Mouse (Mus musculus): ENCODE measurements around the gene Aff4. TPM values are rescaled to one million over a fixed set of nuclear protein-coding genes. Genes with fewer than 3 reads are reported as not detected.
"Not testable (repeated sequence)": the region's sequence is repeated elsewhere in the genome, so short reads cannot be mapped to it uniquely, and the experiment has no call there.

Aff4 gene
- polyA plus RNA-seq, 1 experiment: 18.7 TPM

GRCm38 (mm10) chr11:53413871-53414270, 63.2 kb downstream of the Aff4 start:
- 79% methylated on average over 4 of the region's 4 CpGs for WGBS
- TF ChIP-seq CTCF (conservative IDR thresholded peaks at IDR 0.05; ENCODE audit: insufficient read depth, insufficient read length, low read depth, low read length): no peak
- TF ChIP-seq POLR2A (IDR thresholded peaks at IDR 0.05; ENCODE audit: low read depth, low read length): no peak

DNA sequence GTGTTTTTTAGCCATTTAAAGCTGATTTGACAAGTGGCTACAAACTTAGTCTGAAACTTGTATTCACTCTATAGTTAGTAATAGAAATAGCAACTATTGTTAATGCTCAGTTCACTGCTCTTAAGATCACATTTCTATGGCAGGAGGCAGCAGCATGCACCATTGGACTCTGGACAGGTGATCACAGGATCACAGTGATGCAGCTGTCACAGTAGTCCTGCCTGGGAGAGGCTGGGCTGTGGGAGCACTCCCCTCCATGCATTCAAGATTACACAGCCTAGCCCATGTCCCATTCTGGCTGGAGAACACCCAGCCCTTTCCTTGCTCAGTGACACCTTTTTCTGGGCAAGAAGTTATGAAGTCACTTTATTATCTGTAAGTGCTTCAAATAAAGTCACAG, 67.4 kb downstream of the Aff4 start:
- DNase-seq: no peak
- no peak for TF ChIP-seq CTCF (conservative IDR thresholded peaks at IDR 0.05; ENCODE audit: insufficient read depth, insufficient read length, low read depth, low read length)
- TF ChIP-seq POLR2A (IDR thresholded peaks at IDR 0.05; ENCODE audit: low read depth, low read length): no peak
- Histone ChIP-seq H3K4me1 (ENCODE audit: control insufficient read depth, insufficient read depth, low read length) (peaks cover under 1% of the 10 kb centered on the region; the same call in 1 of the 2 replicates), H3K36me3 (ENCODE audit: control insufficient read depth, insufficient read depth, low read length) (peaks cover 13% of the 10 kb centered on the region), H3K27ac (ENCODE audit: insufficient read depth, low read depth, low read length) (no peak overlapping the region), H3K27me3 (replicated peaks; ENCODE audit: control insufficient read depth, insufficient read depth, low read length) (no peaks in the 10 kb centered on the region), H3K4me3 (ENCODE audit: insufficient read depth, low read depth, low read length) (no peak overlapping the region)

More at GRCm38 (mm10) chr11:53413871-53414270, 63.2 kb downstream of the Aff4 start:
- H3K27me3 ChIP-seq (replicated peaks; ENCODE audit: control insufficient read depth, insufficient read depth, low read length): no peaks in the 10 kb centered on the region
- no peaks in the 10 kb centered on the region for H3K4me1 ChIP-seq (ENCODE audit: control insufficient read depth, insufficient read depth, low read length)
- peaks cover 27% of the 10 kb centered on the region for H3K36me3 ChIP-seq (ENCODE audit: control insufficient read depth, insufficient read depth, low read length)
- H3K4me3 ChIP-seq (ENCODE audit: insufficient read depth, low read depth, low read length): no peak overlapping the region
- no peak overlapping the region for H3K27ac ChIP-seq (ENCODE audit: insufficient read depth, low read depth, low read length)
- no peak for DNase-seq

DNA sequence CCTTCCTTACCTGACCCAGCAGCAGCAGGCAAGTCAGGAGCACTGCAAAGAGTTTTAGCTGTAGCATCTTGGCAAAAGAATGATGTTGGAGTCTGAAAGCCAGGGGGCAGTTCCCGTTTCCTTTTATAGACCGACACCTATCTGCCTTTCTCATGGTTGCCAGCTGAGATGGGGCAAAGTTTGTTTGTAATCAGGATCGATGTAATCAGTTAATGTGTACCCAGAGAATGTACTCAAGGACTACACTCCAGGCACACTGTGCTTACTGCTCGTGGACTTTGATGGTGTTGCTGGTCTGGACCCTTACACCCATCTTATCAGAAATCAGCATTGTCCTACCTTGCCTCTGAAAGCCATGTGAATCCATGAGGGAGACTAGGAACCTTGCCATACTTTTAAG, 72.4 kb downstream of the Aff4 start, which contains the start of gene Leap2:
Leap2 (minus strand) TSS at position 135 of the 400 bp plus-strand sequence.
- Histone ChIP-seq H3K27ac (ENCODE audit: insufficient read depth, low read depth, low read length) (no peak within 1 kb of the TSS), H3K4me1 (ENCODE audit: control insufficient read depth, insufficient read depth, low read length) (peaks cover 3% of the 10 kb centered on the region; the same call in 1 of the 2 replicates), H3K4me3 (ENCODE audit: insufficient read depth, low read depth, low read length) (no peak within 1 kb of the TSS), H3K27me3 (replicated peaks; ENCODE audit: control insufficient read depth, insufficient read depth, low read length) (no peaks in the 10 kb centered on the region), H3K36me3 (ENCODE audit: control insufficient read depth, insufficient read depth, low read length) (no peaks in the 10 kb centered on the region; the same call in none of the 2 replicates)
- DNase-seq: peak; percentile 63
- TF ChIP-seq POLR2A (IDR thresholded peaks at IDR 0.05; ENCODE audit: low read depth, low read length): no peak
- TF ChIP-seq CTCF (conservative IDR thresholded peaks at IDR 0.05; ENCODE audit: insufficient read depth, insufficient read length, low read depth, low read length): 0 out of 2 replicates have a peak, but pooled peaks have one; percentile 3
- WGBS: 41% methylated on average over 4 of the region's 4 CpGs

GRCm38 (mm10) chr11:53424826-53425225, 74.2 kb downstream of the Aff4 start:
- WGBS: 58% methylated on average over 2 of the region's 2 CpGs
- Histone ChIP-seq H3K4me3 (ENCODE audit: insufficient read depth, low read depth, low read length) (no peak overlapping the region), H3K27me3 (replicated peaks; ENCODE audit: control insufficient read depth, insufficient read depth, low read length) (no peaks in the 10 kb centered on the region), H3K36me3 (ENCODE audit: control insufficient read depth, insufficient read depth, low read length) (peaks cover 2% of the 10 kb centered on the region), H3K27ac (ENCODE audit: insufficient read depth, low read depth, low read length) (no peak overlapping the region), H3K4me1 (ENCODE audit: control insufficient read depth, insufficient read depth, low read length) (peaks cover 13% of the 10 kb centered on the region)
- DNase-seq: peak; percentile 24
- TF ChIP-seq CTCF (conservative IDR thresholded peaks at IDR 0.05; ENCODE audit: insufficient read depth, insufficient read length, low read depth, low read length) (no peak), POLR2A (IDR thresholded peaks at IDR 0.05; ENCODE audit: low read depth, low read length) (no peak)

DNA sequence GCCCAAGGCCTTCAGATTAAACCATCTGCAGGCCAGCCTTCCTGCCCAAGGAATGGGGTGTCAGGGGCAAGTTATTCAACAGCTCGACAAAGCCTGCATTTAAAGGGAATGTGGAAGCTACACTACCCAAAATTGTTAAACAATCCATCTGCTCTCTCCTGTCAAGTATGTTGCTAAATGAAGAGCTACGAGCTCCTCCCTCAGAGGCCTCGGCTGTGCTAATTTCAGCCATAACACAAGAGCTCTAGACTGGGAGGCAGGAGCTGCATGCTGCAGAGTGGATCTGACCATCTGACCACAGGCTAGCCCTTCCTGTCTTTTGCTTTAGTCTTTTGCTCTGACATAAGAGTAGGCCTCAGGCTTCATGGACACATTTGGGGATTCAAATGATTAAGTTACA, 74.6 kb downstream of the Aff4 start:
- WGBS: 54% methylated on average over 3 of the region's 3 CpGs
- peaks cover 13% of the 10 kb centered on the region for H3K4me1 ChIP-seq (ENCODE audit: control insufficient read depth, insufficient read depth, low read length)
- H3K36me3 ChIP-seq (ENCODE audit: control insufficient read depth, insufficient read depth, low read length): peaks cover 2% of the 10 kb centered on the region
- no peak for DNase-seq
- no peak overlapping the region for H3K27ac ChIP-seq (ENCODE audit: insufficient read depth, low read depth, low read length)
- no peak overlapping the region for H3K4me3 ChIP-seq (ENCODE audit: insufficient read depth, low read depth, low read length)
- no peaks in the 10 kb centered on the region for H3K27me3 ChIP-seq (replicated peaks; ENCODE audit: control insufficient read depth, insufficient read depth, low read length)
- TF ChIP-seq CTCF (conservative IDR thresholded peaks at IDR 0.05; ENCODE audit: insufficient read depth, insufficient read length, low read depth, low read length) (no peak), POLR2A (IDR thresholded peaks at IDR 0.05; ENCODE audit: low read depth, low read length) (no peak)

DNA sequence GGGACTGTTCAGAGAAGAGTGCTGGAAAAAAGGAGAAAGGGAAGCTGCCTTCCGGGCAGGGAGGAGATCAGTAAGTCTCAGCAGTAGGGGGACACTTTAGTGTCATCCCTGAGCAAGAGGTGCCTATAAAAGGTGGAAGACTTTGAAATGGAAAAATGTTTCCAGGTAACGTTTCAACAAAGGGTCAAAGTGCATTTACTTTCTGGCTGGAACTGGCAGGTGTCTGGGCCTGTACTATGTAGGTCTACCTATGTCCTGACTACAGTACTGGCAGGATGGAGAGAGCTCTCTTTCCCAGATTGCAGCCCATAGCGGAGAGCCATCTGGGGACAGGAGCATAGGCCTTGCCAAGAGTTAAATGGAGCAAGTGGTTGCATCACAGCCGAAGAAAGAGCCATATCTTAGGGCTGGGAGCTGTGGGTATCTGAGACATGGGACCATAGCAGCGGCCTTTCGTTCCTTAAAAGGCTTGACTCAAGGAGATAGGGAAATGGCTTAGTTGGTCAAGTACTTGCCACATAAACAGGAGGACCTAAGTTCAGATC, 75.2 kb downstream of the Aff4 start:
- no peak for TF ChIP-seq CTCF (conservative IDR thresholded peaks at IDR 0.05; ENCODE audit: insufficient read depth, insufficient read length, low read depth, low read length)
- TF ChIP-seq POLR2A (IDR thresholded peaks at IDR 0.05; ENCODE audit: low read depth, low read length): no peak
- DNase-seq: peak; percentile 37
- WGBS: 80% methylated on average over 6 of the region's 6 CpGs
- H3K4me3 ChIP-seq (ENCODE audit: insufficient read depth, low read depth, low read length): no peak overlapping the region
- no peaks in the 10 kb centered on the region for H3K27me3 ChIP-seq (replicated peaks; ENCODE audit: control insufficient read depth, insufficient read depth, low read length)
- H3K36me3 ChIP-seq (ENCODE audit: control insufficient read depth, insufficient read depth, low read length): peaks cover 2% of the 10 kb centered on the region
- no peak overlapping the region for H3K27ac ChIP-seq (ENCODE audit: insufficient read depth, low read depth, low read length)
- H3K4me1 ChIP-seq (ENCODE audit: control insufficient read depth, insufficient read depth, low read length): peaks cover 13% of the 10 kb centered on the region

GRCm38 (mm10) chr11:53426914-53427313, 76.3 kb downstream of the Aff4 start:
- H3K27me3 ChIP-seq (replicated peaks; ENCODE audit: control insufficient read depth, insufficient read depth, low read length); H3K4me3 ChIP-seq (ENCODE audit: insufficient read depth, low read depth, low read length); H3K36me3 ChIP-seq (ENCODE audit: control insufficient read depth, insufficient read depth, low read length); DNase-seq; H3K27ac ChIP-seq (ENCODE audit: insufficient read depth, low read depth, low read length): not testable (repeated sequence)
- H3K4me1 ChIP-seq (ENCODE audit: control insufficient read depth, insufficient read depth, low read length): peaks cover 18% of the 10 kb centered on the region
- 88% methylated on average over 3 of the region's 3 CpGs for WGBS

Data from kidney, adult 2 months (tissue).